Mouse (Mus musculus) CH12.LX (cell line): ENCODE measurements around the gene T2. TPM values are rescaled to one million over a fixed set of nuclear protein-coding genes. Genes with fewer than 3 reads are reported as not detected.

Source experiments
- DNase-seq: peaks from one replicate; pipeline ENCODE4 v3.0.0-alpha.2; 2013; ENCODE audit errors: extremely low read depth
- H3K27ac ChIP-seq: 2 replicates; pipeline ENCODE4 v1.5.1; 2012; ENCODE audit warnings: low read depth, mild to moderate bottlenecking, control low read depth, moderate library complexity; ENCODE audit not compliant: insufficient read depth
- H3K27me3 ChIP-seq: replicated peaks from 2 replicates; pipeline ENCODE3; 2012; ENCODE audit warnings: inconsistent platforms
- H3K36me3 ChIP-seq, 2 experiments: replicated peaks in 1 of 2; 2 replicates each; pipeline versions ENCODE3 to v1.6.1; 2012; ENCODE audit warnings: inconsistent platforms in 1 of 2, low read length in 1 of 2, mild to moderate bottlenecking in 1 of 2, mixed read lengths in 1 of 2, moderate library complexity in 1 of 2; ENCODE audit not compliant: control insufficient read depth in 1 of 2, insufficient read depth in 1 of 2
- H3K4me1 ChIP-seq, 2 experiments: 2 replicates each; pipeline ENCODE4 v1.6.1; 2012; ENCODE audit warnings: inconsistent platforms in 1 of 2, moderate library complexity in 1 of 2; ENCODE audit not compliant: insufficient read depth in 2 of 2, control insufficient read depth in 1 of 2
- H3K4me2 ChIP-seq: 2 replicates; pipeline ENCODE4 v1.6.1; 2012; ENCODE audit warnings: low read depth, mild to moderate bottlenecking, control low read depth; ENCODE audit not compliant: poor library complexity, insufficient read depth, severe bottlenecking
- H3K4me3 ChIP-seq, 3 experiments: fragments of 150-350 bp in 1 of 3; sonication (generic) in 1 of 3; replicated peaks in 1 of 3; 2 replicates each; pipeline versions ENCODE3 to v1.5.1; 2011 to 2012; ENCODE audit warnings: low read depth in 2 of 3, low read length in 2 of 3, mild to moderate bottlenecking in 2 of 3, moderate library complexity in 2 of 3, control low read depth in 1 of 3, improper control_type of control experiment in 1 of 3, inconsistent platforms in 1 of 3, mixed read lengths in 1 of 3; ENCODE audit not compliant: poor library complexity in 1 of 3
- H3K79me2 ChIP-seq: replicated peaks from 2 replicates; pipeline ENCODE4 v1.6.1; 2012; ENCODE audit warnings: mild to moderate bottlenecking, moderate library complexity; ENCODE audit not compliant: control insufficient read depth, poor library complexity, insufficient read depth, severe bottlenecking; ENCODE audit errors: extremely low read depth
- H3K9ac ChIP-seq: 2 replicates; pipeline ENCODE4 v1.6.1; 2012; ENCODE audit warnings: low read depth, mild to moderate bottlenecking, control low read depth, moderate library complexity; ENCODE audit not compliant: insufficient read depth
- H3K9me3 ChIP-seq: replicated peaks from 2 replicates; pipeline ENCODE3; 2012; ENCODE audit warnings: low read length, inconsistent platforms, mixed read lengths
- CTCF ChIP-seq, 2 experiments: IDR thresholded peaks in 1 of 2; conservative IDR thresholded peaks in 1 of 2; 2 replicates each; pipeline ENCODE4 v1.5.1; 2011 to 2012; ENCODE audit warnings: low read depth in 2 of 2, low read length in 2 of 2, improper control_type of control experiment in 1 of 2, inconsistent platforms in 1 of 2, mild to moderate bottlenecking in 1 of 2, moderate library complexity in 1 of 2
- ELF1 ChIP-seq: IDR thresholded peaks from 2 replicates; pipeline ENCODE4 v1.6.1; 2014; ENCODE audit warnings: low read depth, mild to moderate bottlenecking, inconsistent platforms, low read length, improper control_type of control experiment
- ETS1 ChIP-seq: conservative IDR thresholded peaks from 2 replicates; pipeline ENCODE4 v1.6.1; 2012; ENCODE audit warnings: low read depth, mild to moderate bottlenecking, inconsistent platforms, low read length, improper control_type of control experiment, moderate library complexity
- HCFC1 ChIP-seq: IDR thresholded peaks from 2 replicates; pipeline ENCODE4 v1.6.1; 2012; ENCODE audit warnings: low read depth, mild to moderate bottlenecking, inconsistent platforms, low read length, improper control_type of control experiment
- IRF4 ChIP-seq: IDR thresholded peaks from 2 replicates; pipeline ENCODE4 v1.6.1; 2014; ENCODE audit warnings: low read depth, mild to moderate bottlenecking, inconsistent platforms, low read length, improper control_type of control experiment
- JUN ChIP-seq: IDR thresholded peaks from 2 replicates; pipeline ENCODE4 v1.6.1; 2011; ENCODE audit warnings: low read depth, mild to moderate bottlenecking, low read length, improper control_type of control experiment, moderate library complexity; ENCODE audit not compliant: insufficient read depth
- MAX ChIP-seq: IDR thresholded peaks from 2 replicates; pipeline ENCODE4 v1.6.1; 2011; ENCODE audit warnings: low read length, improper control_type of control experiment
- MAZ ChIP-seq: IDR thresholded peaks from 2 replicates; pipeline ENCODE4 v1.6.1; 2012; ENCODE audit warnings: low read depth, mild to moderate bottlenecking, inconsistent platforms, low read length, improper control_type of control experiment, moderate library complexity
- MXI1 ChIP-seq: IDR thresholded peaks from 2 replicates; pipeline ENCODE4 v1.6.1; 2011; ENCODE audit warnings: mild to moderate bottlenecking, low read depth, low read length, improper control_type of control experiment
- MYC ChIP-seq: IDR thresholded peaks from 2 replicates; pipeline ENCODE4 v1.6.1; 2011; ENCODE audit warnings: low read depth, mild to moderate bottlenecking, improper control_type of control experiment, low read length
- NRF1 ChIP-seq: IDR thresholded peaks from 2 replicates; pipeline ENCODE4 v1.6.1; 2014; ENCODE audit warnings: low read depth, mild to moderate bottlenecking, inconsistent platforms, low read length, improper control_type of control experiment, moderate library complexity
- POLR2AphosphoS2 ChIP-seq: IDR thresholded peaks from 2 replicates; pipeline ENCODE4 v1.6.1; 2011; ENCODE audit warnings: low read depth, low read length, improper control_type of control experiment
- RAD21 ChIP-seq: IDR thresholded peaks from 2 replicates; pipeline ENCODE4 v1.6.1; 2011; ENCODE audit warnings: low read depth, mild to moderate bottlenecking, low read length, improper control_type of control experiment, moderate library complexity
- RCOR1 ChIP-seq: conservative IDR thresholded peaks from 2 replicates; pipeline ENCODE4 v1.6.1; 2012; ENCODE audit warnings: low read depth, mild to moderate bottlenecking, inconsistent platforms, low read length, improper control_type of control experiment
- SMC3 ChIP-seq: IDR thresholded peaks from 2 replicates; pipeline ENCODE4 v1.6.1; 2011; ENCODE audit warnings: low read depth, low read length, improper control_type of control experiment
- ZKSCAN1 ChIP-seq: IDR thresholded peaks from 2 replicates; pipeline ENCODE4 v1.6.1; 2012; ENCODE audit warnings: low read depth, inconsistent platforms, low read length, improper control_type of control experiment, borderline replicate concordance
- ZNF384 ChIP-seq: IDR thresholded peaks from 2 replicates; pipeline ENCODE4 v1.6.1; 2012; ENCODE audit warnings: low read depth, low read length, improper control_type of control experiment, inconsistent platforms
- dilution Hi-C: fragments of 300-500 bp; cut with MboI; formaldehyde crosslinking; loops from 2 replicates; pipeline ENCODE4 v1.14.3; 2020; ENCODE audit warnings: low sequenced_read_pairs; ENCODE audit not compliant: extremely low pct_unique_long_range_greater_than_20kb, extremely low pct_ligation_motif_present
- in situ Hi-C: fragments of 300-500 bp; cut with MboI; formaldehyde crosslinking; loops from 3 replicates; pipeline ENCODE4 v1.14.3; 2019; ENCODE audit warnings: low sequenced_read_pairs, low pct_ligation_motif_present, low pct_unique_long_range_greater_than_20kb, mixed read lengths
- polyA plus RNA-seq: library from polyadenylated mRNA; unstranded; fragments of >175 nt; gene quantifications from 2 replicates; pipeline ENCODE4 v1.2.1, GENCODE M21; 2012; ENCODE audit warnings: low read depth; ENCODE audit not compliant: insufficient read length
- total RNA-seq, 2 experiments: library from RNA; depleted of rRNA; stranded (reverse); fragments of 300-350 nt in 1 of 2; fragments of >200 nt in 1 of 2; gene quantifications; 2 replicates each; pipeline ENCODE4 v1.2.3; 2012 to 2014

Gene T2
- total and polyA plus RNA-seq, 3 experiments: not detected

DNA sequence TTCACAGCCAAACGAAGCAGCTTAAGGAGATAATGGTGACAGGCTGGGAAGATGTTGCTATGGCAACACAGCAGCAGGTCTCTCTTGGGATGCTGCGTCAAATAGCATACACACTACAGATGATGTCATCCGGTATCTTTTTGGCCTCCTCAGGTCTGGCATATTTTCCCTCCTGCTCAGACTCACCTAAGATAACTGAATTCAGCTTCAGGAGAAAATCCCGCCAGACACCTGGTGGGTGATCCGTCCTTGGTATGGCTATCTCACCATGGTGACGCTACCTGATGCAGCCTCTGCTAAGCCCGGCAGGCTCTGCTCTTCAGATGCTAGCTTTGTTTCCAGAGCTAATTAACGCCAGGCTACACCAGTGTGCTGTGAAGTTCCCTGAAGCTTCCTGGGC, 12.8 kb downstream of the T2 start:
- H3K79me2 ChIP-seq: no peaks in the 10 kb centered on the region
- H3K27me3 ChIP-seq: peaks cover 11% of the 10 kb centered on the region
- no peak overlapping the region for H3K4me3 ChIP-seq
- H3K9me3 ChIP-seq: no peaks in the 10 kb centered on the region
- dilution Hi-C loops: no loop called here
- in situ Hi-C loops: no loop called here
- no peak overlapping the region for H3K4me2 ChIP-seq
- no peaks in the 10 kb centered on the region for H3K36me3 ChIP-seq
- no peak for DNase-seq
- peaks cover 2 to 25% of the 10 kb centered on the region in 2 experiments; a peak in 2 of 4 replicates for H3K4me1 ChIP-seq
- H3K27ac ChIP-seq: no peak overlapping the region
- TF ChIP-seq MAX (no peak), ZNF384 (no peak), IRF4 (no peak), ELF1 (no peak), HCFC1 (no peak), MXI1 (no peak), CTCF (conservative IDR thresholded peaks at IDR 0.05 in 1 of 2, IDR thresholded peaks at IDR 0.05 in 1 of 2; ENCODE audit: low read depth in 2 of 2, low read length in 2 of 2) (no peak), ZKSCAN1 (no peak), NRF1 (no peak), MYC (no peak), RCOR1 (no peak), JUN (no peak), SMC3 (no peak), ETS1 (no peak), MAZ (no peak)
- no peak overlapping the region for H3K9ac ChIP-seq

DNA sequence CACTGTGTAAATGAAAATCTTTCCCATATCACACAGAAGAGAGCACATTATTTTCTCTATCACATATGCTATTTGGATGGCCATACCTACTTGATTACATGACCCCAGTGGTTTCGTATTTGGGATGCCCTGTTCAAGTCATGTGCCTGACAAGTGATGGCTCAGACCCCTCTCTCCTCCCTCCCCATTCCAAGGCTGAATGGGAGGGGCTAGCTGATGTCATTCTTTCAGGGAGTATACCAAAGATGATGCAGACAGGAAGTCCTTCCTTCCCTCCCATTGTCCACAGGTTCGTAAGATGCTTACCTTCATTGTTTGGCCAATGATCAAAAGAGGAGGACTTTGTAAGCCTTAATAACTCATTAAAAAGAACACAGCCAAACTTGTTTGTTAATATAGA, 13.4 kb downstream of the T2 start:
- Histone ChIP-seq H3K9ac (no peak overlapping the region), H3K9me3 (no peaks in the 10 kb centered on the region), H3K4me3 (no peak overlapping the region), H3K4me2 (no peak overlapping the region), H3K79me2 (no peaks in the 10 kb centered on the region), H3K4me1 (peaks cover 2 to 25% of the 10 kb centered on the region in 2 experiments; a peak in 2 of 4 replicates), H3K27ac (no peak overlapping the region), H3K27me3 (peaks cover 7% of the 10 kb centered on the region), H3K36me3 (no peaks in the 10 kb centered on the region)
- dilution Hi-C loops: no loop called here
- TF ChIP-seq SMC3 (no peak), RAD21 (no peak), ZNF384 (no peak), POLR2AphosphoS2 (no peak), MXI1 (no peak)
- no peak for DNase-seq
- in situ Hi-C loops: no loop called here
